Mouse (Mus musculus) urinary bladder, postnatal 0 days (tissue): Measurements from ENCODE around the gene Lamc3. TPM values are rescaled to one million over a fixed set of nuclear protein-coding genes. Genes with fewer than 3 reads are reported as not detected.

Experiments used
- polyA plus RNA-seq: library from polyadenylated mRNA; unstranded; fragments of >200 nt; fragmentation: Nextera tagmentation; extraction: Ambion mirVana; gene quantifications from 2 replicates; pipeline ENCODE4 v1.2.1, GENCODE M21; 2015

Gene Lamc3
- polyA plus RNA-seq: 0.54 and 0.58 TPM in 2 replicates

DNA sequence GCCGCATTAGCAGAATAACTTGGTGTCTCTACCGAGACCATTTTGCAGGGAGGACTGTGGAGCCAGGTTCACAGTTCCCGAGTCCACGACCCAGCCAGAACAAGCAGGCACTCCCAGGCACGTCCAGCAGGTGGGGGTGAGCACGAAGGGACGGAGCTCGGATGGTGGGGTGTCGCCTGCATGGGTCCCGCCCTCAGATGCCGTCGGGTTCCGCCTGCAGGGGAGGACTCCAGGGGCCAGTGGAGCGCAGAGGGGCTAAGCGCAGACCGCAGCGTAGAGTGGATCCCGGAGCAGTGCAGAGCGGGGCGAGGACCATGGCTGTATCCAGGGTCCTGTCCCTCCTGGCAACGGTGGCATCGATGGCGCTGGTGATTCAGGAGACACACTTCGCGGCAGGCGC, at the start of gene Lamc3:
Gene Lamc3 (plus strand): TSS at position 262 of the 400 bp plus-strand sequence.

GRCm38 (mm10) chr2:31845896-31846691, 41.0 kb upstream of the Lamc3 start, which contains the start of gene Fibcd1:
Gene Fibcd1, minus strand, starts transcription at chr2:31846005.

DNA sequence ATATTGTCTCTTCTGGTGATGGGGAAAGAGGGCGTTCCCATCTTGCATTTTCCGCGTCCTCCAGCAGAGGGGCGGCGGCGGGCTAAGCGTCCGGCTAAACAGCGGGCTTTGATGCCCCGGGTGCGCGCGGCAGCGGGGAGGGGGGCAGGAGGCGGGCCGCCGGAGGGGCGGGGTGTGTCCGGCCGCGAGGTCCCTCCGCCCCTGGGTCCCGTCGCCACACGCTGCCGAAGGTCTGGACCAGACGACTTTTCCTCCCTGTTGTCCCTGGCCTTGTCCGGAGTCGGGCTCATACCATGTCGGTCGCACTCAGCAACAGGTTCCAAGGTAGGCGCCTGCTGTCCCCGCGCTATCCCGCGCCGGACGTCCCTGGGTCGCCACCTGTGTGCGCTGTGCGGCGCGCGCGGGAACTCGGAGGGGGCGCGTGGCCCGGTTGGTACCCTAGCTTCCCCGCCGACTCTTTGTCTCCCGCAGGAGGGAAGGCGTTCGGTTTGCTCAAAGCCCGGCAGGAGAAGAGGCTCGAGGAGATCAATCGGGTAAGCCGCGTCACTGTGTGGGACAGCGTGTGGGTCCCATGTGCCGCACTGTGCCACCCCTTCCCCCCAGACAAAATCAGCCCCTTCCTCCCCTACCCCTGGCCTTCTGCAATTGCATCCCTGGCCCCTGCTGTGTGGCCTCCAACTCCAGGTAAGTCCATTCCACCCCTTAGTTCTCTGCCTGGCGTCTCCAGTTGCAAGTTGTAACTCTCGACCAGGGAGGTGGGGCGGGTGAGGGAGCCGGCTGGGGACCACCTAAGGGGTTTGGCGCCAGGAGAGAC, 63.2 kb downstream of the Lamc3 start, which contains the start of gene Aif1l:
Gene Aif1l (plus strand): TSS at position 82 of the 814 bp plus-strand sequence.

GRCm38 (mm10) chr2:31974141-31974808, 87.2 kb downstream of the Lamc3 start, which contains the start of gene Nup214:
Gene Nup214, plus strand, starts transcription at chr2:31974436.

Other genes with a start within 250 kb of the Lamc3 start
- gene Prdm12, start 247.3 kb upstream of the Lamc3 start, polyA plus RNA-seq: not detected in 2 replicates
- 23.1 and 25.2 TPM in 2 replicates for gene Exosc2, start 216.6 kb upstream of the Lamc3 start, polyA plus RNA-seq
- 22.1 and 23.1 TPM in 2 replicates for gene Abl1, start 198.9 kb upstream of the Lamc3 start, polyA plus RNA-seq
- gene Qrfp, start 76.7 kb upstream of the Lamc3 start, polyA plus RNA-seq: 0.07 and 0.19 TPM in 2 replicates
- 0.04 TPM in 1 of 2 replicates, not detected in the other for gene Fibcd1, start 41.3 kb upstream of the Lamc3 start, polyA plus RNA-seq
- 8.9 and 13.1 TPM in 2 replicates for gene Aif1l, start 62.8 kb downstream of the Lamc3 start, polyA plus RNA-seq
- gene Nup214, start 87.1 kb downstream of the Lamc3 start, polyA plus RNA-seq: 38.2 and 38.8 TPM in 2 replicates
- 0.37 and 0.65 TPM in 2 replicates for gene Fam78a, start 197.6 kb downstream of the Lamc3 start, polyA plus RNA-seq
- 2.6 and 3.2 TPM in 2 replicates for gene Plpp7, start 208.2 kb downstream of the Lamc3 start, polyA plus RNA-seq